Mouse (Mus musculus): ENCODE data around the gene Phb2. TPM values are rescaled to one million over a fixed set of nuclear protein-coding genes. Genes with fewer than 3 reads are reported as not detected.

Phb2 gene
- 168 and 174 TPM in 2 replicates for polyA plus RNA-seq (2012; rRNA removed)

GRCm38 (mm10) chr6:124711824-124712782, at the start of gene Phb2, which contains the start of gene Emg1:
Gene Phb2 (plus strand): TSS chr6:124712336.
Gene Emg1 (minus strand): TSS chr6:124712178.
- DNase-seq (ENCODE audit: low read depth), result peak; percentile 99

GRCm38 (mm10) chr6:124662477-124663423, 49.4 kb upstream of the Phb2 start, which contains the start of gene Lpcat3:
Gene Lpcat3 (plus strand): TSS chr6:124663027.
- peak; percentile 98 for DNase-seq (ENCODE audit: low read depth)
- TF ChIP-seq POLR2A (IDR thresholded peaks at IDR 0.05; ENCODE audit: borderline replicate concordance, extremely low read depth, insufficient read depth, insufficient read length, poor library complexity, severe bottlenecking) (peak; percentile 28; the same call in 1 of the 2 replicates), CTCF (IDR thresholded peaks at IDR 0.05; ENCODE audit: borderline replicate concordance, extremely low read depth, insufficient read depth, insufficient read length) (peak; percentile 68)

More at GRCm38 (mm10) chr6:124711824-124712782, at the start of gene Phb2, which contains the start of gene Emg1:
- TF ChIP-seq CTCF (IDR thresholded peaks at IDR 0.05; ENCODE audit: borderline replicate concordance, extremely low read depth, insufficient read depth, insufficient read length) (no peak), POLR2A (IDR thresholded peaks at IDR 0.05; ENCODE audit: borderline replicate concordance, extremely low read depth, insufficient read depth, insufficient read length, poor library complexity, severe bottlenecking) (peak; percentile 27; the same call in 1 of the 2 replicates)

- no peak for TF ChIP-seq CTCF (IDR thresholded peaks at IDR 0.05; ENCODE audit: borderline replicate concordance, extremely low read depth, insufficient read depth, insufficient read length)
- TF ChIP-seq POLR2A (IDR thresholded peaks at IDR 0.05; ENCODE audit: borderline replicate concordance, extremely low read depth, insufficient read depth, insufficient read length, poor library complexity, severe bottlenecking), result no peak
- no peak for DNase-seq (ENCODE audit: low read depth)
These were observed 48.7 kb upstream of the Phb2 start for GRCm38 (mm10) chr6:124663424-124663795.

GRCm38 (mm10) chr6:124664256-124664655, 47.9 kb upstream of the Phb2 start:
- TF ChIP-seq CTCF (IDR thresholded peaks at IDR 0.05; ENCODE audit: borderline replicate concordance, extremely low read depth, insufficient read depth, insufficient read length) (no peak), POLR2A (IDR thresholded peaks at IDR 0.05; ENCODE audit: borderline replicate concordance, extremely low read depth, insufficient read depth, insufficient read length, poor library complexity, severe bottlenecking) (no peak)
- no peak for DNase-seq (ENCODE audit: low read depth)

GRCm38 (mm10) chr6:124665011-124665410, 47.1 kb upstream of the Phb2 start:
- TF ChIP-seq CTCF (IDR thresholded peaks at IDR 0.05; ENCODE audit: borderline replicate concordance, extremely low read depth, insufficient read depth, insufficient read length) (no peak), POLR2A (IDR thresholded peaks at IDR 0.05; ENCODE audit: borderline replicate concordance, extremely low read depth, insufficient read depth, insufficient read length, poor library complexity, severe bottlenecking) (no peak)
- no peak for DNase-seq (ENCODE audit: low read depth)

- DNase-seq (ENCODE audit: low read depth), result no peak
- no peak for TF ChIP-seq POLR2A (IDR thresholded peaks at IDR 0.05; ENCODE audit: borderline replicate concordance, extremely low read depth, insufficient read depth, insufficient read length, poor library complexity, severe bottlenecking)
- TF ChIP-seq CTCF (IDR thresholded peaks at IDR 0.05; ENCODE audit: borderline replicate concordance, extremely low read depth, insufficient read depth, insufficient read length), result no peak
These were observed 42.8 kb upstream of the Phb2 start for GRCm38 (mm10) chr6:124669234-124669859.

- no peak for DNase-seq (ENCODE audit: low read depth)
- TF ChIP-seq POLR2A (IDR thresholded peaks at IDR 0.05; ENCODE audit: borderline replicate concordance, extremely low read depth, insufficient read depth, insufficient read length, poor library complexity, severe bottlenecking) (no peak), CTCF (IDR thresholded peaks at IDR 0.05; ENCODE audit: borderline replicate concordance, extremely low read depth, insufficient read depth, insufficient read length) (no peak)
These were observed 41.7 kb upstream of the Phb2 start for GRCm38 (mm10) chr6:124670281-124670900.

GRCm38 (mm10) chr6:124672100-124672499, 40.0 kb upstream of the Phb2 start:
- DNase-seq (ENCODE audit: low read depth), result no peak
- no peak for TF ChIP-seq CTCF (IDR thresholded peaks at IDR 0.05; ENCODE audit: borderline replicate concordance, extremely low read depth, insufficient read depth, insufficient read length)
- no peak for TF ChIP-seq POLR2A (IDR thresholded peaks at IDR 0.05; ENCODE audit: borderline replicate concordance, extremely low read depth, insufficient read depth, insufficient read length, poor library complexity, severe bottlenecking)

- TF ChIP-seq POLR2A (IDR thresholded peaks at IDR 0.05; ENCODE audit: borderline replicate concordance, extremely low read depth, insufficient read depth, insufficient read length, poor library complexity, severe bottlenecking) (no peak), CTCF (IDR thresholded peaks at IDR 0.05; ENCODE audit: borderline replicate concordance, extremely low read depth, insufficient read depth, insufficient read length) (no peak)
- no peak for DNase-seq (ENCODE audit: low read depth)
These were observed 38.5 kb upstream of the Phb2 start for GRCm38 (mm10) chr6:124673619-124674018.

GRCm38 (mm10) chr6:124674591-124674990, 37.5 kb upstream of the Phb2 start:
- DNase-seq (ENCODE audit: low read depth), result no peak
- TF ChIP-seq POLR2A (IDR thresholded peaks at IDR 0.05; ENCODE audit: borderline replicate concordance, extremely low read depth, insufficient read depth, insufficient read length, poor library complexity, severe bottlenecking) (no peak), CTCF (IDR thresholded peaks at IDR 0.05; ENCODE audit: borderline replicate concordance, extremely low read depth, insufficient read depth, insufficient read length) (no peak)
